Mouse (Mus musculus) CD4-positive, CD25-positive, alpha-beta regulatory T cell, adult 4 months (primary cell): ENCODE results near the gene Cd247. TPM values are rescaled to one million over a fixed set of nuclear protein-coding genes. Genes with fewer than 3 reads are reported as not detected.

Experiments used
- ATAC-seq: one replicate; pipeline ENCODE4 v1.8.0; 2017
- polyA plus RNA-seq, 2 experiments: library from polyadenylated mRNA; unstranded; fragments of 100-300 nt; shearing (Covaris generic); gene quantifications; one replicate each; pipeline ENCODE4 v1.2.1; 2017

Cd247 gene
- polyA plus RNA-seq, 2 experiments from 2014 or later = 443 to 540 TPM

- no peak for ATAC-seq
Observed at GRCm38 (mm10) chr1:165819147-165819546, 30.7 kb downstream of the Cd247 start.

- peak; percentile 48 for ATAC-seq
Observed at GRCm38 (mm10) chr1:165822031-165822430, 33.5 kb downstream of the Cd247 start.

GRCm38 (mm10) chr1:165828173-165828572 is 39.7 kb downstream of the Cd247 start:
- ATAC-seq = peak; percentile 44

GRCm38 (mm10) chr1:165828615-165829014 is 40.1 kb downstream of the Cd247 start:
- peak; percentile 49 for ATAC-seq

GRCm38 (mm10) chr1:165829890-165830289 is 41.4 kb downstream of the Cd247 start:
- ATAC-seq = no peak

- ATAC-seq = no peak
Observed at GRCm38 (mm10) chr1:165833244-165833643, 44.8 kb downstream of the Cd247 start.

GRCm38 (mm10) chr1:165833910-165834632 is 45.6 kb downstream of the Cd247 start:
- no peak for ATAC-seq

- no peak for ATAC-seq
Observed at GRCm38 (mm10) chr1:165834633-165834975, 46.1 kb downstream of the Cd247 start.

- ATAC-seq = no peak
Observed at GRCm38 (mm10) chr1:165836461-165836860, 48.0 kb downstream of the Cd247 start.

GRCm38 (mm10) chr1:165837546-165837945 is 49.1 kb downstream of the Cd247 start:
- peak; percentile 67 for ATAC-seq

- ATAC-seq = no peak
Observed at GRCm38 (mm10) chr1:165839201-165839600, 50.7 kb downstream of the Cd247 start.

GRCm38 (mm10) chr1:165840548-165841230 is 52.2 kb downstream of the Cd247 start:
- ATAC-seq = peak; percentile 3

- ATAC-seq = no peak
Observed at GRCm38 (mm10) chr1:165842170-165842569, 53.7 kb downstream of the Cd247 start.

- ATAC-seq = peak; percentile 7
Observed at GRCm38 (mm10) chr1:165843586-165843985, 55.1 kb downstream of the Cd247 start.

GRCm38 (mm10) chr1:165844466-165844951 is 56.0 kb downstream of the Cd247 start:
- peak; percentile 54 for ATAC-seq

GRCm38 (mm10) chr1:165844956-165845355 is 56.5 kb downstream of the Cd247 start:
- ATAC-seq = peak; percentile 59

- peak; percentile 5 for ATAC-seq
Observed at GRCm38 (mm10) chr1:165845366-165845765, 56.9 kb downstream of the Cd247 start.

GRCm38 (mm10) chr1:165848417-165848816 is 59.9 kb downstream of the Cd247 start:
- ATAC-seq = no peak

GRCm38 (mm10) chr1:165848881-165849280 is 60.4 kb downstream of the Cd247 start:
- ATAC-seq = peak; percentile 40

- peak; percentile 17 for ATAC-seq
Observed at GRCm38 (mm10) chr1:165849458-165850445, 61.3 kb downstream of the Cd247 start.

GRCm38 (mm10) chr1:165852131-165852530 is 63.6 kb downstream of the Cd247 start:
- ATAC-seq = no peak

GRCm38 (mm10) chr1:165853131-165853721 is 64.7 kb downstream of the Cd247 start:
- no peak for ATAC-seq
